Mouse (Mus musculus) cerebellum, postnatal 36 days (tissue): ENCODE data around the gene Kiss1r.
A peak's percentile ranks its signal among the peaks of the same experiment; 100 is the strongest.

ENCODE experiments used
- DNase-seq, 2 experiments: peaks; one replicate each; pipeline ENCODE4 v3.0.0; 2021 to 2022; ENCODE audit warnings: mixed read lengths in 2 of 2

Kiss1r gene

DNA sequence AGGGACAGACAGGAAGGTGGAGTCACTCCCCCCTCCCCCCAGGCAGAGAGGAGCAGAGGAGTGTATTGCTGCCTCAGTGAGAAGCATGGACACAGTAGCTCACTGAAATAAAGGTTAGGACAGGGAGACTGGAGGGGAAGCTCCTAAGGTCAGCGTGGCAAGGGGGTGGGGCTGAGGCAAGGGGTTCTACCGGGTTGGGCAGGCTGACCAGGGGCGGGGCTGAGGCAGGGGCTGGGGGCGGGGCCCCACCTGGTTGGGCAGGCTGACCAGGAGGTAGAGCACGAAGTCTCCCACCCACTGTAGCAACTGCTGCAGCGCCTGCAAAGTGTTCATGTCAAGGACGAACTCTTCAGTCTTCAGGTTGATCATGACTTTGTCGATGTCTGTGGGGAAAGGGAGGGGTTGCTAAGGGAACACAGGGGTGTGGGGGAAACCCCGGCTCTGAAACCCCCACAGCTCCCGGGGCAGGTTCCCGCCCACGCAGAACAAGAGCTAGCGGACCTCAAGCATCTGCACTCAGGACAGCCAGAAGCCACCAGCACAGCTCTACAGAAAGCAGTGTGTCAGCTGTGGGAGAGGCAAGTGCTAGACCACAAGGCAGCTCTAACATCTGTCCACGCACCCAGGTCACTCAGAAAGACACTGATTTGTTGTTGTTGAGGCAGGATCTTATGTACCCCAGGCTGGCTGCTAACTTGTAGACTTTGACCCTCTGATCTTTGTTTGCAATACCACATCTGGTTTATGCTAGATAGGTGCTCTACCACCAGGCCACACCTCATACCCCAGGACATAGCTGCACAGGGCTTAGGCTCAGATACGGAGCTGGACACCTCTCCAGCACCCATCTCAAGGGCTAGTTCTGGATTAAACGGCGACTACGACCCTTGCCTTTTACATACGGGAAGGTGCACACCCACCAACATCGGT, 19.2 kb upstream of the Kiss1r start:
- no peak for DNase-seq

DNA sequence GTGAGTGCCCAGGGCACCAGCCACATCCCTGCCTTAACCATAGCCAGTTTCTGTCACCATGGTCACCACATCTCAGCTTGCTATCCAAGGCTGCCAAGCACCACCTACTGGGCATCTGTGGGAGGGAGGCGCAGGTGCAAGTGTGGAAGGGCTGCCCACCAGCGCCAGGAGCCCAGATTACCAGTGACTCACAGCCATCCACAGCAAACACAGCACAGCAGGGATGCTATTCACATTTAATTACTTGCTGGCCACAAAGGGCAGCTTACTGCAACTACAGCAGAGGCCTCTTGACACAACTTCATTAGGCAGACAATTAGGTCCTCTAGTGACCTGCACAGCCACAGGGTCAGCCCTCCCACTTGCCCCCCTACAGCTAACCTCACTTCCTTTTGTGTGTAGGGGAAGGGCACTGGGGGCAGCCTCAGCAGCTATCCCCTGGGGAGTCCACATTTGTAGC, 15.8 kb upstream of the Kiss1r start:
- DNase-seq, result peak in 1 of 2 experiments; percentile 29

DNA sequence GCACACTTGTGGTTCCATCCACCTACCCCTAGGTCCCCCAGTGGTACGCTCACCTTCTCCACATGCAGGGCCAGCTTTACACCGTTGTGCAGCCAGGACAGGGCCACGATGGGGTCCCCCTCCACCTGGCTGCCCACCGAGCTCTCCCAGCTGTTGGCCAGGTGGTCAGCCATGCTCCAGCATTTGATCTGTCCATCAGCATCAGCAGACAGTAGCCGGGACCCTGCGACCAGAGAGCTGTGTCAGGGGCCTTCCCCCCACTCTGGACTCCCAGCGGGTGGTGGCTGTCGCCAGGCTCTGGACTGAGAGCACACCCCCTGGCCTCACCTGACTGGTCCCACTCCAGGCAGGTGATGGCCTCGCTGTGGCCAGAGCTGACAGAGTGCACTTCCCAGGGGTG, 10.1 kb upstream of the Kiss1r start:
- no peak for DNase-seq

DNA sequence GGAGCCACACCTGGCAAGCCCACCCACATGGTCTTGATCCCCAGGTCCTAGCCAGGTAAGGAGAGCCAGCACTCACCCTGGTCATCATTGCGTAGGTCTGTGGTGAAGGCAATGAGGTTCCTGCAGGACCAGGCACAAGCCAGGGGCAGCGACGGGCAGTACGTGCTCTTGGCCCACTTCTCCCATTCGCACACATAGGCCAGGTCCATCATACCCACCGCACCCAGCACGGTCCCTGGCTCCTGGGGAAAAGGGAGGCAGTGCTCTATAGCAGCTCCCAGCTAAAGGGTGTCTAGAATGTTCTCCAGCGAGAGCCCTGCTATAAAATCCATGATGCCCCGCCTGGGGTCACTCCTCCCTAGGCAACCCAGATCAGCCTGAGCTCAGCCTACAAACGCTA, 9.4 kb upstream of the Kiss1r start:
- DNase-seq, result no peak

DNA sequence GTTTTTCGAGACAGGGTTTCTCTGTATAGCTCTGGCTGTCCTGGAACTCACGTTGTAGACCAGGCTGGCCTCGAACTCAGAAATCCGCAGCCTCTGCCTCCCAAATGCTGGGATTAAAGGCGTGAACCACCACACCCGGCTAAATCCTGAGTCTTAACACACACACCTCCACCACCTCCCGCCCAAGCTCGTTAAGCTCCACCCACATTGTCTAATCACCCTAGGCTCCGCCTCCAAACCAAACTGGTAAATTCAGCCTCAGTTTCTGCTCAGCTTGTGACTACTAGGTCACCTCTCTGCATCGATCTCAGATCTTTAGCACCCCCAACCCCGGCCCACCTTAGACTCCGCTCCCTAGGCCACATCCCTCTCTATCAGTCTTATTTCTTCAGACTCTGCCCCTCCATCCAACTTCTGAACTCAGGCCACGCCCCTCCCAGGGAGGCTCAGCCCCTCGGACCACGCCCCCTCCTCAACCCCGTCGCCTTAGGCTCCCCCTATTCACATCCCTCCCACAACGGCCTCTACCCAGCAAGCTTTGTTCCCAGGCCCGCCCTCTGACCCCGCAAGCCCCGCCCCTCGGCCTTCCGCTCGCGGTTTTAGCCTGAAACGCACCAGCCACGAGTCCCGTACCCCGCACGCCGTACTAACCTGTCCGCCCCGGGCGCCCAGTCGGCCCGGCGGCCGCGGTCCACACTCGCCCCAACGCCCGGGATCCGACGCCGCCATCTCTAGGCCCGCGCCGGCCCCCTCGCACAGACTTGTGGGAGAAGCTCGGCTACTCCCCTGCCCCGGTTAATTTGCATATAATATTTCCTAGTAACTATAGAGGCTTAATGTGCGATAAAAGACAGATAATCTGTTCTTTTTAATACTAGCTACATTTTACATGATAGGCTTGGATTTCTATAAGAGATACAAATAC, 8.3 kb upstream of the Kiss1r start, which contains the start of gene Med16:
Gene Med16 (minus strand): TSS at position 757 of the 925 bp plus-strand sequence.
- peak; percentile 93 for DNase-seq

DNA sequence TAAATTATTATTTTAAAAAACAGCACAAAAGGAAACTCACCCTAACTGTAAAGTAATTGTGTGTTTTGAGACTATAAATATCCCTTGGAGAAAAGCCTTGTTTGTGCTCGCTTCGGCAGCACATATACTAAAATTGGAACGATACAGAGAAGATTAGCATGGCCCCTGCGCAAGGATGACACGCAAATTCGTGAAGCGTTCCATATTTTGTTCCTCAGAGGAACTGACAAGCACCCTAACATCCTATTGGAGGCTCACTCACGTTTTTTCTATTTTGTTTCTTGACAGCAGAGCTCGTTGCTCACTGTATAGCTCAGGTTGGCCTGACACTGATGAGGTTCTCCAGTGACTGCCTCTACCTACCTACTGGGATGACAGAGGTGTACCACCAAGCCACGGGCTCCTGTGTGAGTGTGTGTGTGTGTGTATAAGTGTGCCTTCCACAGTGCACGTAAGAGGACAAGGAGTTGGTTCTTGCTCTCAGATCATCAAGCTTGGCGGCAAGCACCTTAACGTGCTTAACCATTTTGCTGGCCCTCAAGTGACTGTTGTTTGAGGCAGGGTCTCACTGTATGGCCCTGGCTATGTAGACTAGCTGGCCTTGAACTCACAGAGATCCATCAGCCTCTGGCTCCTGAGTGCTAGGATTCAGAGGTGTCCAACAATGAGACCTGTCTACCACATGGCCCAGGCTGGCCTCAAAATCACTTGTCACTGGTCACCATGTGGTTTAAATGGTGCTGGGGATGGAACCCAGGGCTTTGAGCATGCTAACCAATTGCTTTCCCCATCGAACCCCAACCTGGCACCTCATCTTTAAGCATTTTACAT, 7.5 kb upstream of the Kiss1r start:
- no peak for DNase-seq

DNA sequence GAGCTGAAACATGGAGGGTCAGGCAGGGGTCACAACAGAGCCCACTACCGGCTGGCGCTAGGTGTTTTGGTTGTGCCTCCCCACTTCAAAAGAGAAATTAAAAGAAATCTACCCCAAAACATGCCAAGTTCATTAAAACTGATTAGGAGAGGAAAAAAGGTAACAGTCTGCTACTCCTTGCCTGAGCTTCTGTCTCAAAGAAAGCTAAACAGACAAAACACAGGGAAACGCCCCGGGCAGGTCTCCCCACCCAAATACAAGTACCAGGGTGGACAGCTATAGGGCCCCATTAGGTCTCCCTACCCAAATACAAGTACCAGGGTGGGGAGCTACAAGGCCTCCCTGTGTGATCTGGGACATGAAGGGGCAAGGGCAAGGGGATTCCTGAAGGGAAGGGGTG, 6.2 kb upstream of the Kiss1r start, which contains the start of gene Gm26602:
Gene Gm26602 (plus strand): TSS at position 301 of the 400 bp plus-strand sequence.
- no peak for DNase-seq

DNA sequence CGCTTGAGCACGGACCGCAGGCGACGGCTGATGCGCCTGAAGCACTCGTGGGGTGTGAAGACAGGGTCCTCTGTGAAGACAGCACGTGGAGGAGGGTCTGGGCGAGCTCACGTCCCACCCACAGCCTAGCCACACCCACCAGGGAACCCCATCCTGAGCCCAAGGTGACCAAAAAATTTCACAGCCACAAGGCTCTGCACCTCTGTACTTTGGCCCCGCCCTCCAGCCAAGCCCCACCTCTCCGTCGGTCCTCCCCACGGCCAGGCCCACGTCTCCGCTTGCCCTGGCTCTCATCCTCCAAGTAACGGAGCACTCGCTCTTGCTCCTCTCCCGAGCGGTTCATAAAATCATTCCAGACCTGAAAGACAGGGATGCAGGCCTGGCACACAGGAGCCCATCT, 4.4 kb upstream of the Kiss1r start:
- no peak for DNase-seq

DNA sequence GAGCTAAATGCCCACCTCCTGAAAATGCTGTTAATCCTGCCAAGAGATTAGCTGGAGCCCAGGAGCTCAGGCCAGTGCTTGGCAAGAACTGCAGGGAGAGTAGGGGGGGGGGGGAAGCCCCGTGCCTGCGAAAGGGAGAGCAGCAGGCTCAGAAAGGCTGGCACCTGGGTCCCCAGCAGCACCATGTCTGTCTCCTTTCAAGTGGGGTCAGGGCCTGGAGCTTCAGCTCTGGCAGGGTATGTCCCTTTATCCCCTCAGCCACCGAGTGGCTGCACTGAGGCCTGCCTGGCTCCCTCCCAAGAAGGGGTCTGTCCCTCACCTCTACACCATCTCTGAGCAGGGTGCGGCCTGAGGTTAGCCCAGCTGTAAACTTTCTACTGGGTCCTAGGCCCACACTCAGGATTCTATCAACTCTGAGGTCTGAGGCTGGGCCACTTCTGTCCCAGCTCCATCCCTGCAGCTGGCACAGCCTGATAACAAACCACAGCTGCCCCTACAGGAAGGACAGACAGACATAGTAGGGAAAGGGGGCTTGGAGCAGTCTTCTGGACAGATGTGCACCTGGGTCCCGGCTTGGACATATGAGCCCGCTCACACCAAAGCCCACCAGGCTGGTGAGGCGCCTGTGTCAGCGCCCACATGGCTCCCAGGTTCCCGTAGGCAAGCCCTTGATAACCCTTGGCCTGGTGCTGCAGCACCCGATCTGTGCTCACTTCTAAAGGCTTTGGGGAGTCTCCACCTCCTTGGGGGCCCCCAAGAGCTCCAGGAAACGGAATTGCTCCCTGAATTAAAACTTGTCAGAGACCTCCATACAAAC, 2.4 kb upstream of the Kiss1r start:
- no peak for DNase-seq

DNA sequence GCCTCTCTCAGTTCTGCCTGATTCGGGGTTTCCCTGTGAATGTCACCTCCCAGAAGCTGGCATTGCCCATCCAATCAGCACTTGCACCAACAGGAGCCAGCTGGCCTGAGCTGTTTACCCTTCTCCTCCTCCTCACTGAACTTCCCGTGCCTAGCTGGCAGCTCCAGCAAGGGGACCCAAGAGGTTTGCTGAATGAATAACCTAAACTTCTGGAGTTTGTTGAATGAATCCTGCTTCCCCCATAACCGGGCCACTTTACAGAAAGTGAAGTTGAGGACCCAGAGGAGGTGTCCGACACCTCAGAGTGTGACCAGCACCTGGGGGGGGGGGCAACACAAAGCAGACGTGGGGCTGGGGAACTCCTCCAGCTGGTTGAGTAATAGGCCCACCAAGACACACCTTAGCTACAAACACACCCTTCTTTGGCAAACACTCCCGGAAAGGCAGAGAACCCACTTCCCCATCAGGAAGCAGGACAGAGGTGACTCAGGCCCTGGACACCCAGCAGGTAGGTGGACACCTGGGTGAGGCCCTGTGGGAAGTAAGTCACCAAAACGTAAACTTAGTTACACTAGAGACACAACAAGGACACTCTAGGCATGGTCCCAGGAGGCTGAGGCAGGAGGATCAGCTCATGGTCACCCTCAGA, 1.7 kb upstream of the Kiss1r start:
- DNase-seq, result no peak

DNA sequence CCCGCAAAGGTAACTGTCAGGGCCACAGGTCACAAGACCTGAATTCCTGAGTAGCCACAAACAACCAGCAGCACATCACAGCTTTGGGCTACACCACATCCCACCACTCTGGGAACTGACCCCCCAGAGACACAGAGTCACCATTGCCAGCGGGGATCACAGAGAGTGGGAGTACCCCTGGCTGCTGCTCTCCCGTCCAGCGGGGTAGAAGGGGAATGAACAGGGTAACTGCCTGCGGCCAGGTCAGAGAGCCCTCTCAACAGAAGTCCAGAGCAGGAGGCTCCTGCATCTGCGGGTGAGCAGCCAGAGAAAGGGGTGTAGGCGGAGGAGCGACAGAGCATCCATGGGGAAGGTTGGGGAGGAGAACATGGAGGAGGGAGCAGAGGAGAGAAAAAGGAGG, 690 bp upstream of the Kiss1r start:
- DNase-seq, result no peak

DNA sequence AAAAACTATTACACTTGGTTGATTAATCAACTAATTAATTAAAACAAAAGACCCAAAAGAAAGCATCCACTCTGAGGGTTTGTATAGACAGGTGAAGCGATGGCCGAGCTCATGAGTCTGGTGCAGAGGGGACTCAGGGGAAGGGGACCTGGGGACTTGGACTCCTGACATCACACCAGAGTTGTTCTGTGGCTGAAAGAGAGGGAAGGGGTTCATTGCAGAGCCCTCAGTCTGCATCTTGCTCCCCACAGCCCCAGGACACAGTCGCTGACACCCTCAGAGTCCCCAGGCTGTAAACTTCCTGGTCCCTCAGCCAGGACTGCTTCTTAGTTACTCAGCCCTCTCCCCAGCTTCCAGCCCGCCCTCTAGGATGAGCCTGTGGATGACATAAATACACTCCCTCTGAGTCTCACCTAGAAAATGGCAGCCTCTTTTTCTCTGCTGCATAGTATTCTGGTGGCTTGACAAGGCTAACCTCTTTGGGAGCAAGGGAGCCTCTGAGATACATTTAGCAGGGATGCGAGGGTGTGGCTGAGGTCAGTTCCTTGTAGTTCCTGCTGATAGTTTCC, 845 bp downstream of the Kiss1r start:
- DNase-seq, result no peak

DNA sequence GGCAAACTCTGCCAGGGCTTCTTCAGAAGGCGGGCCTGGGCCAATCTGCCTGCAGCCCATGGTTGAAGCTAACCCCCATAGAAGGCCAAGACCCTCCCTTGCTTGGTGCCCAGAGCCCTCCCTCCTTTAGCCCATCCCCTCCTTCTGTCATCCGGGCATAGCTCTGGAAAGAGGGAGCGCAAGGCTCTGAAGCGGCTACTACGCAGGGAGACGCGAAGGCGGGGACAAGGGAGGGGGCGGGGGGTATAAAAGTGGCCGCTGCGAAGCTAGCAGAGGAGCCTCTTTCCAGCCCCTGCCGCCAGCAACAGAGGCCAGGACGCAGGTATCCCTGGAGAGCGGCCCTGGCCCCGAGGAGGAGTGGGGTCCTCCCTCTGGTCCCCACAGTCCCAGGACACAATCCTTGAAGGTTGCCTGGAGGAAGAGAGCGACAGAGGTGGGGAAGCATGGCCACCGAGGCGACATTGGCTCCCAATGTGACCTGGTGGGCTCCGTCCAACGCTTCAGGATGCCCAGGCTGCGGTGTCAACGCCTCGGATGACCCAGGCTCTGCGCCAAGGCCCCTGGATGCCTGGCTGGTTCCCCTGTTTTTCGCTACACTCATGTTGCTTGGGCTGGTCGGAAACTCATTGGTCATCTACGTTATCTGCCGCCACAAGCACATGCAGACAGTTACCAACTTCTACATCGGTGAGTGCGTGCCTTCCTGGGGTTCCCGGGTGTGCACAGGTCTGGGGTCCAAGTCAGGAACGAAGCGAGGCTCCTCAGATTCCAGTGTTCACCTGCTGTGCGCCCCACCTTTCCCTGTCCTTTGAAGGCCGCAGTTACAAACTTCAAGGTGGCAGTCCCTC, 1.7 kb downstream of the Kiss1r start:
- no peak for DNase-seq

DNA sequence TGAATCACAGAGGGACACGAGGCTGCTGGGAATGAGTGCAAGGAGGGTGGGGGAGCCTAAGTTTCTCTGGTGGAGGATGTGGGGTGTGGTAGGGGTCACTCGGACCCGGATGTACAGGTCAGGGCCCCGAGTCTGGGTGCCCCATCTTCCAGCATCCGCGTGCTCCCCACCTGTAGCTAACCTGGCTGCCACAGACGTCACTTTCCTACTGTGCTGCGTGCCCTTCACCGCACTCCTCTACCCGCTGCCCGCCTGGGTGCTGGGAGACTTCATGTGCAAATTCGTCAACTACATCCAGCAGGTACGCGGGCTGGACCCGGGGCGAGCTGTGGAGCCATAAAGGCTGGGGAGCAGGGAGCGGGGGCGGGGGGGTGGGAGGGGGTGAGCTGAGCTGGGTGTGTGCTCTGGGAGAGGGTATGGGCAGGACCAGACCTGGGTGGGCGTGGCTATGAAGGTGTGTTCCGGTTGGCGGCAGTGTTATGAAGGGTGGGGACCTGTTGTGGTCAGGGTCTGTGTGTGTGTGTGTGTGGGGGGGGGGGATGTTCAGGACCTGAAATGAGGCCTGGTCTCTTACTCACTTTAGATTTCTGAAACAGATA, 2.6 kb downstream of the Kiss1r start:
- DNase-seq, result no peak

DNA sequence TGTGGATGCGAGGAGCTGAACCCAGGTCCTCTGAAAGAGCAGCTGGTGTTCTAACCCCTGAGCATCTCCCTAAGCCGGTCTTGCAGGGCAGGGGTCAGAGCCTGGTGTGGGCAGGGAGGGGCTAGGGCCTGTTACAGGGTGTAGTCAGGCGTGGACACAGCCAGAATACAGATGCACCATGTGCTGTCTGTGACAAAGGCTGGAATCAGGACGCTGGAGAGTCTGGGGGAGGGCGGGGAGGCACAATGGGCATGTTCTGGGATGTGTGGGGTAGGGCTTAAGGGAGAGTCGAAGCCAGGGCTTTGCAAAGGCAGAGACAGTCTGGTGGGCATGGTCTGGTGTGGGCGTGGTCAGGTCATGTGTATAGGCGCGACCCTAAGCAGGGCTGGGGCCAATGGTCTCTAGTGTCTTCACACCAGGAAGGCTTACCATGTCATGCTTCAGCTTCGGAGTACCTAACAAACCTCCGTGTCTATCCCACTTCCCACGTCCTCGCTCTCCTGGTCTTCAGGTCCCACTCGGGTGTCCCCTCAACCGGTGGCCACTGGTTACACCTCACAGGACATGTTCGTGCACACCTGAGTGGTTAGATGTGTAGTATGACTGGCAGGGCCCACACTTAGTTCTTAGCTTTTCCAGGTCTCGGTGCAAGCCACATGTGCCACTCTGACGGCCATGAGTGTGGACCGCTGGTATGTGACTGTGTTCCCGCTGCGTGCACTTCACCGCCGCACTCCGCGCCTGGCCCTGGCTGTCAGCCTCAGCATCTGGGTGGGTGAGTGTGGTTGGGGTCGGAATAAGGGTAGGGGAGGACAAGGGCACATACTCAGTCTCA, 3.5 kb downstream of the Kiss1r start:
- no peak for DNase-seq

DNA sequence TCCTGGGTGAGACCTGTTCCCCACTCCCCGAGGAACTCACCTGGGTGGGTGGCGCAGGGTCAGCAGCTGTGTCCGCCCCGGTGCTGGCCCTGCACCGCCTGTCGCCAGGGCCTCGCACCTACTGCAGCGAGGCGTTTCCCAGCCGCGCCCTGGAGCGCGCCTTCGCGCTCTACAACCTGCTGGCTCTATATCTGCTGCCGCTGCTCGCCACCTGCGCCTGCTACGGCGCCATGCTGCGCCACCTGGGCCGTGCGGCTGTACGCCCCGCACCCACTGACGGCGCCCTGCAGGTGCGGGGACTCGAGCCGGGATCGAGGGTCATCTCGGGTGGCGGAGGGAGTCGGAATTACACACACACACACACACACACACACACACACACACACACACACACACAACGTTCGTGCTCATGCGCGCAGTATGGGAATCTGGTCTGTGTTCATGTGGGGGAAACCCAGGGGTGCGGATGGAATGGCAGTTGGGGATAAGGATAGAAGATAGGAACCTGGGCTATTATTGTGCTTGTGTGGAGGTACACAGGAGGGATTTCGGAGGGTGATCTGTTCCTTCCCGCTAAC, 4.3 kb downstream of the Kiss1r start, which contains the start of gene R3hdm4:
Gene R3hdm4 (minus strand): TSS at position 251 of the 578 bp plus-strand sequence.
- no peak for DNase-seq

DNA sequence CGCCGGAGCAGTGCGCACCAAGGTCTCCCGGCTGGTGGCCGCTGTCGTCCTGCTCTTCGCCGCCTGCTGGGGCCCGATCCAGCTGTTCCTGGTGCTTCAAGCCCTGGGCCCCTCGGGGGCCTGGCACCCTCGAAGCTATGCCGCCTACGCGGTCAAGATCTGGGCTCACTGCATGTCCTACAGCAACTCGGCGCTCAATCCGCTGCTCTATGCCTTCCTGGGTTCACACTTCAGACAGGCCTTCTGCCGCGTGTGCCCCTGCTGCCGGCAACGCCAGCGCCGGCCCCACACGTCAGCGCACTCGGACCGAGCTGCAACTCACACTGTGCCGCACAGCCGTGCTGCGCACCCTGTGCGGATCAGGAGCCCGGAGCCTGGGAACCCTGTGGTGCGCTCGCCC, 4.8 kb downstream of the Kiss1r start:
- DNase-seq, result no peak
